Mouse (Mus musculus) forebrain, embryonic 11.5 days (tissue): ENCODE results near the gene Cmtm5. TPM values are rescaled to one million over a fixed set of nuclear protein-coding genes. Genes with fewer than 3 reads are reported as not detected.
"Not testable (repeated sequence)": the region's sequence is repeated elsewhere in the genome, so short reads cannot be mapped to it uniquely, and the experiment has no call there.

Experiments used
- ATAC-seq: fragments of 200-750 bp; cut with Nextera tagmentation; replicated peaks from 2 replicates; pipeline ENCODE4 v1.8.0; 2017; ENCODE audit warnings: moderate TSS enrichment; ENCODE audit not compliant: low FRiP score
- DNase-seq: peaks from one replicate; pipeline ENCODE4 v3.0.0-alpha.2; 2017; ENCODE audit warnings: low spot score
- H3K27ac ChIP-seq: fragments of 300-500 bp; sonication (generic); 2 replicates; pipeline ENCODE4 v1.5.1; 2014; ENCODE audit warnings: low read depth, low read length
- H3K27me3 ChIP-seq: fragments of 300-500 bp; sonication (generic); 2 replicates; pipeline ENCODE4 v1.6.1; 2014; ENCODE audit warnings: mild to moderate bottlenecking, low read length, mixed read lengths; ENCODE audit not compliant: control insufficient read depth, insufficient read depth
- H3K36me3 ChIP-seq: fragments of 300-500 bp; sonication (generic); 2 replicates; pipeline ENCODE4 v1.6.1; 2014; ENCODE audit warnings: mild to moderate bottlenecking, low read length, moderate library complexity, mixed read lengths; ENCODE audit not compliant: control insufficient read depth, insufficient read depth
- H3K4me1 ChIP-seq: fragments of 300-500 bp; sonication (generic); replicated peaks from 2 replicates; pipeline ENCODE4 v1.6.1; 2014; ENCODE audit warnings: low read length, mixed read lengths; ENCODE audit not compliant: control insufficient read depth, insufficient read depth
- H3K4me2 ChIP-seq: fragments of 300-500 bp; sonication (generic); 2 replicates; pipeline ENCODE4 v1.6.1; 2014; ENCODE audit warnings: low read depth, mild to moderate bottlenecking, low read length, moderate library complexity, mixed read lengths; ENCODE audit not compliant: severe bottlenecking
- H3K4me3 ChIP-seq: fragments of 300-500 bp; sonication (generic); 2 replicates; pipeline ENCODE4 v1.5.1; 2014; ENCODE audit warnings: low read depth, low read length
- H3K9ac ChIP-seq: fragments of 300-500 bp; sonication (generic); 2 replicates; pipeline ENCODE4 v1.6.1; 2014; ENCODE audit warnings: low read length
- H3K9me3 ChIP-seq: fragments of 300-500 bp; sonication (generic); 2 replicates; pipeline ENCODE4 v1.6.1; 2016; ENCODE audit warnings: low read length, mixed read lengths; ENCODE audit not compliant: control insufficient read depth
- WGBS: fragments of 180-500 bp; shearing (Covaris S2); extraction: QIAGEN DNeasy Blood & Tissue Kit; methylation state at CpG from one replicate; pipeline ENCODE4 v1.1.7; 2014; 5-methylcytosine and 5-hydroxymethylcytosine counted together
- polyA plus RNA-seq: library from polyadenylated mRNA; unstranded; fragments of >200 nt; fragmentation: Nextera tagmentation; extraction: Ambion mirVana; gene quantifications from 2 replicates; pipeline ENCODE4 v1.2.1, GENCODE M21; 2014

The Cmtm5 gene
- polyA plus RNA-seq, 1 experiment from 2014 or later: 0.69 TPM

DNA sequence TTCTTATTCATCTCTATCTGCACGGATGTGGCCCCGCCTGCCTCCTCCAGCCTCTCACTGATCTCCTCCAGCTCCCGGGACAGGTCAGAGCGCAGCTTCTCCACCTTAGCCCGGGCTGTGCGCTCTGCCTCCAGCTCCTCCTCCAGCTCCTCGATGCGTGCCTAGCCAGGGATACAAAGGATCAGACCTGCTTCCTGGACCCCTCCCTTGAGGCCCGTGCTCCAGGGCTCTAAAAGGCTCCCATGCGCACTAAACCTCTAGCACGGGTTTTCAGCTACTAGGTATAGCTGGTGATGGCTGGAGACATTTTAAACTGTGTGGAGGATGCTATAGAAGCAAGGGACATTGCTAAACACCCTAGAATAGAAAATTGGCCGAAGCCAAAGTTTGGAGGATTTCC is 14.4 kb downstream of the Cmtm5 start:
- 70% methylated on average over 12 of the region's 12 CpGs for WGBS
- no peak overlapping the region for H3K4me3 ChIP-seq
- no peaks in the 10 kb centered on the region for H3K4me1 ChIP-seq

DNA sequence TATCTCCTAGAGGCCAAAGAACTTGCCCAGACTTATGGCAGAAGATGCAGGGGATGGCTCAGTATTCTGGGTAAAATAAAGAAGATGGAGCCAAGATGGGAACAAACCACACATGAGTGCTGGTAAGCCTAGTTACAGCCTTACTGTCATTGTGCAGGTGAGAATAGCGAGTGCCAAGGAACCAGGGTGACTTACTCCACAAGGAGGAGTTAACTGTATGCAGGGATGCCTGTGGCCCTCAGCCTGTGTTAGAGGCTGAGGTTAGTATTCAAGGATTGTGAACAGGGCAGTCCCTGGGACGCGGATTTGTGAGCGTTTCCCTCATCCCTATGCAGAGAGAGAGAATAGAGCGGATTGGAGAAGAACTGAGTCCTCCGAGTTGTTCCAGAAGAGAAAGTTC is 15.5 kb downstream of the Cmtm5 start:
- H3K27me3 ChIP-seq: no peaks in the 10 kb centered on the region
- DNase-seq: no peak
- H3K9me3 ChIP-seq: no peaks in the 10 kb centered on the region
- WGBS: 86% methylated on average over 6 of the region's 6 CpGs
- no peak overlapping the region for H3K4me3 ChIP-seq
- no peak overlapping the region for H3K4me2 ChIP-seq
- H3K36me3 ChIP-seq: no peaks in the 10 kb centered on the region
- no peak for ATAC-seq
- no peaks in the 10 kb centered on the region for H3K4me1 ChIP-seq
- H3K9ac ChIP-seq: no peak overlapping the region
- no peak overlapping the region for H3K27ac ChIP-seq

More for the DNA sequence above, 14.4 kb downstream of the Cmtm5 start:
- ATAC-seq (no peak), DNase-seq (no peak)
- H3K9me3 ChIP-seq: no peaks in the 10 kb centered on the region
- no peak overlapping the region for H3K9ac ChIP-seq
- no peak overlapping the region for H3K27ac ChIP-seq
- no peaks in the 10 kb centered on the region for H3K36me3 ChIP-seq
- H3K27me3 ChIP-seq: no peaks in the 10 kb centered on the region
- no peak overlapping the region for H3K4me2 ChIP-seq

DNA sequence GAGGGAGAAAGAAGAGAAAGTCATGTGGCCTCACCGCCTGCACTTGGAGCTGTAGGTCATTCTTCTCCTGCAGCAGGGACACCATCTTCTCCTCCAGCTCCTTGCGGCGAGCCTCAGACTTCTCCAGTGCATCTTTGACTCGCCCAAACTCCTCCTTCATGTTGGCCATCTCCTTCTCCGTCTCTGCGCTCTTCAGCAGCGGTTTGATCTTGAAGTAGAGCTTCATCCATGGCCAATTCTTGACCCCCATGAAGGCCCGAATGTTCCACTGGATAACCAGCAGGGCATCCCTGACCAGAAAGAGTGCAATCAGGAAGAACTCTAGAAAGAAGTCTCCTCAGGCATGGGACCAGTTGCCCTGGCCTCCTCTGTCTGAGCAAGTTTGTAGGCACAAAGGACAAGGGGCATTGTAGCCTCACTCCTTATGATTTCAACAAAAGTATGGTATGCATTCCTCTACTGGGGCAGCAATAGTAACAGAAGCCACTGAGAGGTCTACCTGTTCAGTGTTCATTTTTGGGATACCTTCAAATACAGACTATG is 17.7 kb downstream of the Cmtm5 start:
- Histone ChIP-seq H3K9me3 (no peaks in the 10 kb centered on the region), H3K36me3 (no peaks in the 10 kb centered on the region), H3K4me2 (no peak overlapping the region), H3K27me3 (no peaks in the 10 kb centered on the region), H3K27ac (no peak overlapping the region), H3K4me1 (no peaks in the 10 kb centered on the region), H3K9ac (no peak overlapping the region), H3K4me3 (no peak overlapping the region)
- 88% methylated on average over 8 of the region's 8 CpGs for WGBS
- no peak for ATAC-seq
- no peak for DNase-seq

DNA sequence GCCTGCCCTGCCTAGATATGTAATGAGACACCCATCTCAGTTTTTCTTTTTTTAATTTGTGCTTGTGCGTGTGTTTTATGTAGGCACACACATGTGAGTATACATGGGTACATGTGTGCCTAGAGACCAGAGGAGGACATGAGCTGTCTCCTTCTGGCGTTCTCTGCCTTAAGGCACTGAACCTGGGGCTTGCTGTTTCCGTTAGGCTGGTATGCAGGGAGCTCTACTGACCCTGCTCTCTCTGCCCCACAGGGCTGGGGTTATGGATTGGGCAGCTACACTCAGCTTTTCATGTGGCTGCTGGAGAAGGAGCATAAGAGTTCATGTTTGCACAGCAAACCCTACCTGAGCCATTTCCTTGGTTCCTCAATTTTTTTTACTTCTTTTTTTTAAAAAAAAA is 18.4 kb downstream of the Cmtm5 start:
- Histone ChIP-seq H3K4me3 (no peak overlapping the region), H3K27me3 (no peaks in the 10 kb centered on the region), H3K4me1 (no peaks in the 10 kb centered on the region), H3K9ac (no peak overlapping the region), H3K4me2 (no peak overlapping the region), H3K9me3 (no peaks in the 10 kb centered on the region), H3K27ac (no peak overlapping the region), H3K36me3 (no peaks in the 10 kb centered on the region)
- ATAC-seq (no peak), DNase-seq (no peak)
- 82% methylated on average over 3 of the region's 3 CpGs for WGBS

DNA sequence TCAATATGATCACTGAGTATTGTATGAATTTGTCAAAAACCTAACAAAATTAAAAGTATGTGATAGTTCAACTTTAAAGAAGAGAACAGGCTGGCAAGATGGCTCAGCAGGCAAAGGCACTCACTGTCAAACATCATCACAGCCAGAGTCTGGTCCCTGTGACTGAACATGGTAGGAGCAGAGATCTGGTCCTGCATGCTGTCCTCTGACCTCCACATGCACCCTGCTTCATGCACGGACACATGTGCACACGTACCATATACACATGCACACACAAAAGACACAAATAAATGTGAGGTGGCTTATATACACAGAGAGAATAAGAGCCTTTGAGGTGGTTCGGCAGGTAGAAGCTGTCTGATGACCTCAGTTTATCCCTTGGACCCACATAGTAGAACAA is 19.4 kb downstream of the Cmtm5 start:
- Histone ChIP-seq H3K4me3 (no peak overlapping the region), H3K9me3 (no peaks in the 10 kb centered on the region), H3K9ac (no peak overlapping the region), H3K27ac (no peak overlapping the region), H3K36me3 (no peaks in the 10 kb centered on the region), H3K4me2 (no peak overlapping the region), H3K27me3 (no peaks in the 10 kb centered on the region), H3K4me1 (no peaks in the 10 kb centered on the region)
- WGBS: 93% methylated on average over 3 of the region's 3 CpGs
- no peak for ATAC-seq
- no peak for DNase-seq

DNA sequence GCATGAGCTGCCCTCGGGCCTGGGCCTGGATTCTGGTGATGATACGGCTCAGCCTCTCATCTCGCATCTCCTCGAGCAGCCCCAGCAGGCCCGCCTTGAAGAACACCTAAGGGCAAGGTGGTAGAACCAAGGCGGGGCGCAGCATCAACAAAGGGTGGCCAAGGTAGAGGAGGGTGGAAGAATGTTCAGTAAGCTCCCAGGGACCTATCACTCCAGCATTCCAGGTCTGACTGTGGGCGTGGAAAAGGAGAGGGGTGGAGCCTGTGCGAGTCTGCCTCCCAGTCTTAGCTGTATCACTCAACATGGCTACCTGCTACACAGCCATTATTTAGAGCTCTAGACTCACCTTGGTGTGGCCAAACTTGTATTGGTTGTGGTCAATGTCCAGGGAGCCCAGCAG is 20.5 kb downstream of the Cmtm5 start:
- no peaks in the 10 kb centered on the region for H3K9me3 ChIP-seq
- no peaks in the 10 kb centered on the region for H3K27me3 ChIP-seq
- H3K27ac ChIP-seq: no peak overlapping the region
- H3K4me1 ChIP-seq: no peaks in the 10 kb centered on the region
- ATAC-seq (no peak), DNase-seq (no peak)
- no peak overlapping the region for H3K9ac ChIP-seq
- H3K36me3 ChIP-seq: no peaks in the 10 kb centered on the region
- no peak overlapping the region for H3K4me3 ChIP-seq
- WGBS: 88% methylated on average over 9 of the region's 9 CpGs
- no peak overlapping the region for H3K4me2 ChIP-seq

DNA sequence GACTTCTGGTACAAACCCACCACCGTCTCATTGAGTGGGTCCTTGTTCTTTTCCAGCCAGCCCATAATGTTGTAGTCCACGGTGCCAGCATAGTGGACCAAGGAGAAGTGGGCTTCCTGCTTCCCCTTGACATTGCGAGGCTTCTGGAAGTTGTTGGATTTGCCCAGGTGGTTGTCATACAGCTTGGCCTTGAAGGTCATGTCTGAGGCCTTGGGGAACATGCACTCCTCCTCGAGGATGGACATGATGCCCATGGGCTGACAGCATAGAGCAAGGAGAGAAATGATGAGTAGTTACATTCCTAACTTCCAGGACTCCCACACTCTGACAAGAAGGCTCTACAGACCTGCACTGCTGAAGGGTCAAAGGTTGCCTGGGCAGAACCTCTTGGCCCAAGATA is 22.4 kb downstream of the Cmtm5 start:
- ATAC-seq (no peak), DNase-seq (no peak)
- H3K9me3 ChIP-seq: no peaks in the 10 kb centered on the region
- no peak overlapping the region for H3K9ac ChIP-seq
- H3K4me1 ChIP-seq: no peaks in the 10 kb centered on the region
- H3K36me3 ChIP-seq: no peaks in the 10 kb centered on the region
- H3K27ac ChIP-seq: no peak overlapping the region
- no peak overlapping the region for H3K4me3 ChIP-seq
- no peak overlapping the region for H3K4me2 ChIP-seq
- no peaks in the 10 kb centered on the region for H3K27me3 ChIP-seq
- WGBS: 85% methylated on average over 4 of the region's 4 CpGs

DNA sequence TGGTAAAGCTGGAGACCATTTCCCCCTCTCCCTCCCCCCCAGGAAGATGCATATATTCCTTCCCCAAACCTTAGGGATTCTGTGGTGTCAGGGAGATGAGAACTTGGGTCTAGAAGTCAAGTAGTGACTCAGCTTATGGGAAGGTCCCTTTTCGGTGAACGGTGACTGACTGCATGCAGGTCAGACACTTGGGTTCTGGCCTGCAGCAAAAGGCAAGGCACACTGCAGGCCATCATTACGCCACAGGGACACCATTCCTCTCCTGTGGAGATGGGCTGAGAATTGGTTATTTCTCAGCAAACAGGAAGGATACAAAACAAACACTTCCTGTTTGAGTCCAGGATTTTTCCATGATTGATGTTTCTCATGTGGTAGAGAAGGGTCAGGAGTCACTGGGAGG is 23.1 kb downstream of the Cmtm5 start:
- Histone ChIP-seq H3K4me1 (no peaks in the 10 kb centered on the region), H3K4me3 (no peak overlapping the region)
- 90% methylated on average over 3 of the region's 3 CpGs for WGBS

DNA sequence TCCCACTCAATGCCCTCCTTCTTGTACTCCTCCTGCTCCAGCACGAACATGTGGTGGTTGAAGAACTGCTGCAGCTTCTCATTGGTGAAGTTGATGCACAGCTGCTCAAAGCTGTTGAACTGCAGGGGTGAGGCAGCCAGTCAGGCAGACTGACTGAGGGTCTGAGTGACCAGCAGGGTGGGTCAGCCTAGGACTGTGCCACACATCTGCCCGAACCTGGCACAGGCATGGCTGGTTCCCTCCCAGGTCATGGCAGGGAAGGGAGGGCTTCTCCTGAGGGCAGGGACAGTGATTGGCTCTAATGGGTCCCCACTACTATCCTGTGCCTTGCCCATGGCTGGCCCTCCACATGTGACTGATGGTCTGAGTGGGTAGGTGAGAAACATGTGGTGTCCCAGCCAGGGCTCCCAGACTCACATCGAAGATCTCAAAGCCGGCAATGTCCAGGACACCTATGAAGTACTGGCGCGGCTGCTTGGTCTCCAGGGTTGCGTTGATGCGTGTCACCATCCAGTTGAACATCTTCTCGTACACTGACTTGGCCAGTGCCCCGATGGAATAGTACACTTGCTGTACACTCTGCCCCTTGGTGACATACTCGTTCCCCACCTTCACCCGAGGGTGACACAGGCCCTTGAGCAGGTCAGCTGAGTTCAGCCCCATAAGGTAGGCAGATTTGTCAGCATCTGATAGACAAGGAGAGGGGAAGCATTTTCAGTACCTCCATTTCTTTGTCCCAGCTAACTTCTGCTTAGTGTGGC is 24.0 kb downstream of the Cmtm5 start:
- ATAC-seq, H3K27ac ChIP-seq, H3K36me3 ChIP-seq, H3K9me3 ChIP-seq, H3K27me3 ChIP-seq, H3K9ac ChIP-seq, H3K4me3 ChIP-seq, H3K4me2 ChIP-seq, DNase-seq, H3K4me1 ChIP-seq: not testable (repeated sequence)
- WGBS: 95% methylated on average over 12 of the region's 12 CpGs

More for the DNA sequence above, 23.1 kb downstream of the Cmtm5 start:
- H3K9ac ChIP-seq: no peak overlapping the region
- no peak for ATAC-seq
- no peaks in the 10 kb centered on the region for H3K9me3 ChIP-seq
- no peaks in the 10 kb centered on the region for H3K27me3 ChIP-seq
- H3K4me2 ChIP-seq: no peak overlapping the region
- no peak for DNase-seq
- H3K36me3 ChIP-seq: no peaks in the 10 kb centered on the region
- no peak overlapping the region for H3K27ac ChIP-seq
